Mouse (Mus musculus): Measurements from ENCODE around the gene Tcf25. TPM values are rescaled to one million over a fixed set of nuclear protein-coding genes. Genes with fewer than 3 reads are reported as not detected.
A peak's percentile ranks its signal among the peaks of the same experiment; 100 is the strongest.

Gene Tcf25
- polyA plus RNA-seq, 1 experiment from 2014 or later, result 144 TPM

- no peaks in the 10 kb centered on the region for H3K4me1 ChIP-seq (ENCODE audit: insufficient read depth, low read depth, low read length)
- H3K4me2 ChIP-seq (replicated peaks; ENCODE audit: low read depth, low read length), result no peak overlapping the region
- H3K4me3 ChIP-seq (ENCODE audit: low read depth, low read length), result no peak overlapping the region
- peaks cover 21% of the 10 kb centered on the region; the same call in 1 of the 2 replicates for H3K36me3 ChIP-seq (ENCODE audit: insufficient read depth, low read length)
- 71% methylated on average over 9 of the region's 9 CpGs for WGBS
- H3K9me3 ChIP-seq (ENCODE audit: low read length), result no peaks in the 10 kb centered on the region
- ATAC-seq (no peak), DNase-seq (ENCODE audit: low spot score) (no peak)
- H3K9ac ChIP-seq (replicated peaks; ENCODE audit: low read depth), result no peak overlapping the region
- no peak overlapping the region for H3K27ac ChIP-seq (ENCODE audit: low read length)
- TF ChIP-seq EP300 (IDR thresholded peaks at IDR 0.05), result no peak
- no peak for TF ChIP-seq CTCF (IDR thresholded peaks at IDR 0.05)
- H3K27me3 ChIP-seq (replicated peaks; ENCODE audit: insufficient read depth, low read length), result no peaks in the 10 kb centered on the region
Measured at GRCm38 (mm10) chr8:123402730-123403326, 29.3 kb downstream of the Tcf25 start.

GRCm38 (mm10) chr8:123404521-123404920 is 31.0 kb downstream of the Tcf25 start:
- Histone ChIP-seq H3K4me2 (replicated peaks; ENCODE audit: low read depth, low read length) (no peak overlapping the region), H3K9me3 (ENCODE audit: low read length) (no peaks in the 10 kb centered on the region), H3K36me3 (ENCODE audit: insufficient read depth, low read length) (peaks cover 6% of the 10 kb centered on the region; the same call in 1 of the 2 replicates), H3K9ac (replicated peaks; ENCODE audit: low read depth) (no peak overlapping the region), H3K27me3 (replicated peaks; ENCODE audit: insufficient read depth, low read length) (0 out of 2 replicates have a peak, but pooled peaks cover under 1% of the 10 kb centered on the region), H3K27ac (ENCODE audit: low read length) (no peak overlapping the region), H3K4me3 (ENCODE audit: low read depth, low read length) (no peak overlapping the region), H3K4me1 (ENCODE audit: insufficient read depth, low read depth, low read length) (no peaks in the 10 kb centered on the region)
- WGBS, result 51% methylated on average over 8 of the region's 8 CpGs
- no peak for ATAC-seq
- DNase-seq (ENCODE audit: low spot score), result no peak
- TF ChIP-seq EP300 (IDR thresholded peaks at IDR 0.05) (no peak), CTCF (IDR thresholded peaks at IDR 0.05) (no peak)

GRCm38 (mm10) chr8:123406786-123407185 is 33.2 kb downstream of the Tcf25 start, which contains the start of gene Mc1r:
Gene Mc1r, plus strand, starts transcription at chr8:123407107.
- Histone ChIP-seq H3K4me3 (ENCODE audit: low read depth, low read length) (no peak within 1 kb of the TSS), H3K4me1 (ENCODE audit: insufficient read depth, low read depth, low read length) (no peaks in the 10 kb centered on the region), H3K36me3 (ENCODE audit: insufficient read depth, low read length) (0 out of 2 replicates have a peak, but pooled peaks cover 5% of the 10 kb centered on the region), H3K9me3 (ENCODE audit: low read length) (no peaks in the 10 kb centered on the region), H3K4me2 (replicated peaks; ENCODE audit: low read depth, low read length) (no peak within 1 kb of the TSS), H3K27me3 (replicated peaks; ENCODE audit: insufficient read depth, low read length) (peaks cover 22% of the 10 kb centered on the region), H3K9ac (replicated peaks; ENCODE audit: low read depth) (no peak within 1 kb of the TSS), H3K27ac (ENCODE audit: low read length) (no peak within 1 kb of the TSS)
- TF ChIP-seq CTCF (IDR thresholded peaks at IDR 0.05) (peak; percentile 82), EP300 (IDR thresholded peaks at IDR 0.05) (no peak)
- WGBS, result 6% methylated on average over 4 of the region's 4 CpGs
- DNase-seq (ENCODE audit: low spot score) (peak; percentile 62), ATAC-seq (peak; percentile 17; the same call in 1 of the 2 replicates)

GRCm38 (mm10) chr8:123407612-123408011 is 34.1 kb downstream of the Tcf25 start:
- no peak for DNase-seq (ENCODE audit: low spot score)
- no peaks in the 10 kb centered on the region for H3K9me3 ChIP-seq (ENCODE audit: low read length)
- no peak overlapping the region for H3K9ac ChIP-seq (replicated peaks; ENCODE audit: low read depth)
- H3K27ac ChIP-seq (ENCODE audit: low read length), result no peak overlapping the region
- 81% methylated on average over 13 of the region's 13 CpGs for WGBS
- no peak for ATAC-seq
- H3K27me3 ChIP-seq (replicated peaks; ENCODE audit: insufficient read depth, low read length), result peaks cover 26% of the 10 kb centered on the region
- H3K4me2 ChIP-seq (replicated peaks; ENCODE audit: low read depth, low read length), result no peak overlapping the region
- no peaks in the 10 kb centered on the region for H3K36me3 ChIP-seq (ENCODE audit: insufficient read depth, low read length)
- H3K4me1 ChIP-seq (ENCODE audit: insufficient read depth, low read depth, low read length), result no peaks in the 10 kb centered on the region
- no peak overlapping the region for H3K4me3 ChIP-seq (ENCODE audit: low read depth, low read length)
- TF ChIP-seq EP300 (IDR thresholded peaks at IDR 0.05), result no peak
- TF ChIP-seq CTCF (IDR thresholded peaks at IDR 0.05), result no peak

- WGBS, result 67% methylated on average over 9 of the region's 9 CpGs
- Histone ChIP-seq H3K4me2 (replicated peaks; ENCODE audit: low read depth, low read length) (no peak overlapping the region), H3K4me1 (ENCODE audit: insufficient read depth, low read depth, low read length) (no peaks in the 10 kb centered on the region), H3K9me3 (ENCODE audit: low read length) (no peaks in the 10 kb centered on the region), H3K27me3 (replicated peaks; ENCODE audit: insufficient read depth, low read length) (peaks cover 32% of the 10 kb centered on the region), H3K4me3 (ENCODE audit: low read depth, low read length) (no peak overlapping the region), H3K27ac (ENCODE audit: low read length) (no peak overlapping the region), H3K9ac (replicated peaks; ENCODE audit: low read depth) (no peak overlapping the region), H3K36me3 (ENCODE audit: insufficient read depth, low read length) (no peaks in the 10 kb centered on the region)
- DNase-seq (ENCODE audit: low spot score) (no peak), ATAC-seq (no peak)
- TF ChIP-seq CTCF (IDR thresholded peaks at IDR 0.05) (no peak), EP300 (IDR thresholded peaks at IDR 0.05) (no peak)
Measured at GRCm38 (mm10) chr8:123408586-123409544, 35.3 kb downstream of the Tcf25 start.

- no peak overlapping the region for H3K27ac ChIP-seq (ENCODE audit: low read length)
- 58% methylated on average over 8 of the region's 8 CpGs for WGBS
- TF ChIP-seq CTCF (IDR thresholded peaks at IDR 0.05) (no peak), EP300 (IDR thresholded peaks at IDR 0.05) (no peak)
- no peak overlapping the region for H3K9ac ChIP-seq (replicated peaks; ENCODE audit: low read depth)
- H3K4me2 ChIP-seq (replicated peaks; ENCODE audit: low read depth, low read length), result no peak overlapping the region
- DNase-seq (ENCODE audit: low spot score) (peak; percentile 14), ATAC-seq (peak; percentile 14)
- H3K36me3 ChIP-seq (ENCODE audit: insufficient read depth, low read length), result no peaks in the 10 kb centered on the region
- no peak overlapping the region for H3K4me3 ChIP-seq (ENCODE audit: low read depth, low read length)
- no peaks in the 10 kb centered on the region for H3K9me3 ChIP-seq (ENCODE audit: low read length)
- H3K4me1 ChIP-seq (ENCODE audit: insufficient read depth, low read depth, low read length), result no peaks in the 10 kb centered on the region
- peaks cover 32% of the 10 kb centered on the region for H3K27me3 ChIP-seq (replicated peaks; ENCODE audit: insufficient read depth, low read length)
Measured at GRCm38 (mm10) chr8:123410049-123410587, 36.6 kb downstream of the Tcf25 start.
